Mouse (Mus musculus) heart, embryonic 15.5 days (tissue): Measurements from ENCODE around the gene Hes7. TPM values are rescaled to one million over a fixed set of nuclear protein-coding genes. Genes with fewer than 3 reads are reported as not detected.

ENCODE experiments used
- ATAC-seq: fragments of 200-750 bp; cut with Nextera tagmentation; replicated peaks from 2 replicates; pipeline ENCODE4 v1.8.0; 2017; ENCODE audit warnings: low read depth, moderate TSS enrichment; ENCODE audit not compliant: insufficient number of reproducible peaks, insufficient read depth, low FRiP score
- H3K27ac ChIP-seq: fragments of 300-500 bp; sonication (generic); 2 replicates; pipeline ENCODE4 v1.5.1; 2015; ENCODE audit warnings: mild to moderate bottlenecking, inconsistent platforms
- H3K27me3 ChIP-seq: fragments of 300-500 bp; sonication (generic); 2 replicates; pipeline ENCODE4 v1.6.1; 2015; ENCODE audit warnings: inconsistent platforms
- H3K36me3 ChIP-seq: fragments of 300-500 bp; sonication (generic); 2 replicates; pipeline ENCODE4 v1.6.1; 2015; ENCODE audit warnings: mild to moderate bottlenecking, inconsistent platforms
- H3K4me1 ChIP-seq: fragments of 300-500 bp; sonication (generic); replicated peaks from 2 replicates; pipeline ENCODE4 v1.6.1; 2015; ENCODE audit warnings: inconsistent platforms
- H3K4me2 ChIP-seq: fragments of 300-500 bp; sonication (generic); 2 replicates; pipeline ENCODE4 v1.6.1; 2015; ENCODE audit warnings: inconsistent platforms, mild to moderate bottlenecking, moderate library complexity
- H3K4me3 ChIP-seq: fragments of 300-500 bp; sonication (generic); 2 replicates; pipeline ENCODE4 v1.5.1; 2015; ENCODE audit warnings: mild to moderate bottlenecking, inconsistent platforms
- H3K9ac ChIP-seq: fragments of 300-500 bp; sonication (generic); 2 replicates; pipeline ENCODE4 v1.6.1; 2015; ENCODE audit warnings: mild to moderate bottlenecking, inconsistent platforms
- H3K9me3 ChIP-seq: fragments of 300-500 bp; sonication (generic); replicated peaks from 2 replicates; pipeline ENCODE4 v1.6.1; 2016; ENCODE audit warnings: inconsistent platforms
- WGBS: fragments of 180-500 bp; shearing (Covaris S2); methylation state at CpG from one replicate; pipeline ENCODE4 v1.1.7; 2015; ENCODE audit warnings: mixed read lengths; 5-methylcytosine and 5-hydroxymethylcytosine counted together
- polyA plus RNA-seq: library from polyadenylated mRNA; unstranded; fragments of >200 nt; fragmentation: Nextera tagmentation; extraction: Ambion mirVana; gene quantifications from 2 replicates; pipeline ENCODE4 v1.2.1, GENCODE M21; 2015

Gene Hes7
- 0.52 and 0.57 TPM in 2 replicates for polyA plus RNA-seq

GRCm38 (mm10) chr11:69120221-69121000 is at the start of gene Hes7:
Hes7 (plus strand) TSS chr11:69120404.
- H3K27ac ChIP-seq = peak within 1 kb of the TSS; percentile 94
- H3K9me3 ChIP-seq = no peaks in the 10 kb centered on the region
- H3K36me3 ChIP-seq = no peaks in the 10 kb centered on the region
- H3K4me1 ChIP-seq = peaks cover 39% of the 10 kb centered on the region
- H3K4me3 ChIP-seq = peak within 1 kb of the TSS; percentile 66
- ATAC-seq = no peak
- WGBS = 5% methylated on average over 27 of the region's 27 CpGs
- peak within 1 kb of the TSS; percentile 67 for H3K9ac ChIP-seq
- no peaks in the 10 kb centered on the region for H3K27me3 ChIP-seq
- H3K4me2 ChIP-seq = peak within 1 kb of the TSS; percentile 87

GRCm38 (mm10) chr11:69070590-69071222 is 49.5 kb upstream of the Hes7 start, which contains the start of gene Tmem107:
Tmem107 (plus strand) TSS chr11:69070806.
- no peaks in the 10 kb centered on the region for H3K27me3 ChIP-seq
- H3K4me1 ChIP-seq = peaks cover 54% of the 10 kb centered on the region
- peak; percentile 85 for ATAC-seq
- under 1% methylated on average over 47 of the region's 47 CpGs for WGBS
- no peaks in the 10 kb centered on the region for H3K36me3 ChIP-seq
- peak within 1 kb of the TSS; percentile 91 for H3K27ac ChIP-seq
- no peaks in the 10 kb centered on the region for H3K9me3 ChIP-seq
- H3K4me3 ChIP-seq = peak within 1 kb of the TSS; percentile 72
- H3K9ac ChIP-seq = peak within 1 kb of the TSS; percentile 84
- H3K4me2 ChIP-seq = peak within 1 kb of the TSS; percentile 84

GRCm38 (mm10) chr11:69071262-69071661 is 48.9 kb upstream of the Hes7 start:
- no peaks in the 10 kb centered on the region for H3K9me3 ChIP-seq
- H3K4me1 ChIP-seq = peaks cover 52% of the 10 kb centered on the region
- H3K27ac ChIP-seq = peak overlapping the region; percentile 91
- ATAC-seq = no peak
- no peaks in the 10 kb centered on the region for H3K36me3 ChIP-seq
- WGBS = 25% methylated on average over 9 of the region's 9 CpGs
- H3K27me3 ChIP-seq = no peaks in the 10 kb centered on the region
- peak overlapping the region; percentile 84 for H3K9ac ChIP-seq
- peak overlapping the region; percentile 72 for H3K4me3 ChIP-seq
- peak overlapping the region; percentile 84 for H3K4me2 ChIP-seq

- Histone ChIP-seq H3K36me3 (no peaks in the 10 kb centered on the region), H3K27ac (peak overlapping the region; percentile 89), H3K9ac (peak overlapping the region; percentile 61), H3K9me3 (no peaks in the 10 kb centered on the region), H3K27me3 (no peaks in the 10 kb centered on the region), H3K4me1 (peaks cover 47% of the 10 kb centered on the region), H3K4me2 (peak overlapping the region; percentile 62), H3K4me3 (peak overlapping the region; percentile 38)
- ATAC-seq = no peak
- 88% methylated on average over 11 of the region's 11 CpGs for WGBS
Observed at GRCm38 (mm10) chr11:69072234-69072633, 48.0 kb upstream of the Hes7 start.

- Histone ChIP-seq H3K4me2 (peak overlapping the region; percentile 62), H3K9ac (peak overlapping the region; percentile 61), H3K27me3 (no peaks in the 10 kb centered on the region), H3K4me1 (peaks cover 43% of the 10 kb centered on the region), H3K4me3 (peak overlapping the region; percentile 38), H3K9me3 (no peaks in the 10 kb centered on the region), H3K36me3 (no peaks in the 10 kb centered on the region), H3K27ac (peak overlapping the region; percentile 89)
- 8% methylated on average over 9 of the region's 9 CpGs for WGBS
- ATAC-seq = no peak
Observed at GRCm38 (mm10) chr11:69072666-69073064, 47.5 kb upstream of the Hes7 start.

GRCm38 (mm10) chr11:69073065-69073888 is 46.9 kb upstream of the Hes7 start:
- H3K4me1 ChIP-seq = peaks cover 41% of the 10 kb centered on the region
- ATAC-seq = peak; percentile 40
- 0% methylated on average over 14 of the region's 14 CpGs for WGBS
- H3K9ac ChIP-seq = peak overlapping the region; percentile 61
- peak overlapping the region; percentile 89 for H3K27ac ChIP-seq
- H3K9me3 ChIP-seq = no peaks in the 10 kb centered on the region
- H3K36me3 ChIP-seq = no peaks in the 10 kb centered on the region
- peak overlapping the region; percentile 62 for H3K4me2 ChIP-seq
- H3K4me3 ChIP-seq = peak overlapping the region; percentile 38
- H3K27me3 ChIP-seq = no peaks in the 10 kb centered on the region

- WGBS = 43% methylated on average over 6 of the region's 6 CpGs
Observed at GRCm38 (mm10) chr11:69073951-69074775, 46.0 kb upstream of the Hes7 start.

GRCm38 (mm10) chr11:69074776-69075069 is 45.5 kb upstream of the Hes7 start:
- Histone ChIP-seq H3K27ac (peak overlapping the region; percentile 89), H3K4me2 (no peak overlapping the region), H3K9ac (0 out of 2 replicates have a peak overlapping the region, but pooled peaks have one; percentile 15), H3K4me3 (no peak overlapping the region), H3K4me1 (peaks cover 42% of the 10 kb centered on the region), H3K27me3 (no peaks in the 10 kb centered on the region), H3K36me3 (no peaks in the 10 kb centered on the region), H3K9me3 (no peaks in the 10 kb centered on the region)
- no peak for ATAC-seq
- 55% methylated on average over 2 of the region's 2 CpGs for WGBS

More at GRCm38 (mm10) chr11:69073951-69074775, 46.0 kb upstream of the Hes7 start:
- no peak overlapping the region; the same call in 1 of the 2 replicates for H3K4me2 ChIP-seq
- H3K4me1 ChIP-seq = peaks cover 43% of the 10 kb centered on the region
- H3K36me3 ChIP-seq = no peaks in the 10 kb centered on the region
- no peak overlapping the region for H3K4me3 ChIP-seq
- no peaks in the 10 kb centered on the region for H3K9me3 ChIP-seq
- peak overlapping the region; percentile 89 for H3K27ac ChIP-seq
- H3K27me3 ChIP-seq = no peaks in the 10 kb centered on the region
- H3K9ac ChIP-seq = peak overlapping the region; percentile 61; the same call in 1 of the 2 replicates
- ATAC-seq = no peak

- H3K9me3 ChIP-seq = no peaks in the 10 kb centered on the region
- 47% methylated on average over 9 of the region's 9 CpGs for WGBS
- no peak for ATAC-seq
- no peak overlapping the region for H3K4me3 ChIP-seq
- no peak overlapping the region for H3K4me2 ChIP-seq
- H3K27me3 ChIP-seq = no peaks in the 10 kb centered on the region
- H3K9ac ChIP-seq = no peak overlapping the region
- no peaks in the 10 kb centered on the region for H3K36me3 ChIP-seq
- H3K27ac ChIP-seq = no peak overlapping the region
- peaks cover 42% of the 10 kb centered on the region for H3K4me1 ChIP-seq
Observed at GRCm38 (mm10) chr11:69075764-69076479, 44.3 kb upstream of the Hes7 start.

- ATAC-seq = no peak
Observed at GRCm38 (mm10) chr11:69076572-69076971, 43.6 kb upstream of the Hes7 start.

More at GRCm38 (mm10) chr11:69076572-69076971, 43.6 kb upstream of the Hes7 start:
- no peak overlapping the region for H3K9ac ChIP-seq
- no peaks in the 10 kb centered on the region for H3K9me3 ChIP-seq
- H3K4me2 ChIP-seq = no peak overlapping the region
- no peak overlapping the region for H3K27ac ChIP-seq
- H3K4me1 ChIP-seq = peaks cover 35% of the 10 kb centered on the region
- H3K27me3 ChIP-seq = no peaks in the 10 kb centered on the region
- H3K4me3 ChIP-seq = no peak overlapping the region
- WGBS = 63% methylated on average over 5 of the region's 5 CpGs
- no peaks in the 10 kb centered on the region for H3K36me3 ChIP-seq
